Mouse (Mus musculus) brain, embryonic 14.5 days (tissue): ENCODE data around the gene Dyrk1a. TPM values are rescaled to one million over a fixed set of nuclear protein-coding genes. Genes with fewer than 3 reads are reported as not detected.

Experiments
- DNase-seq: peaks from one replicate; pipeline ENCODE4 v3.0.0-alpha.2; 2011; ENCODE audit warnings: low read depth
- CTCF ChIP-seq: fragments of 200-500 bp; IDR thresholded peaks from 2 replicates; pipeline ENCODE4 v1.5.1; 2012; ENCODE audit warnings: inconsistent platforms, mild to moderate bottlenecking, moderate library complexity, borderline replicate concordance; ENCODE audit not compliant: insufficient read depth, insufficient read length; ENCODE audit errors: extremely low read depth
- POLR2A ChIP-seq: fragments of 200-500 bp; IDR thresholded peaks from 2 replicates; pipeline ENCODE4 v1.6.1; 2012; ENCODE audit warnings: mild to moderate bottlenecking, inconsistent platforms, borderline replicate concordance; ENCODE audit not compliant: poor library complexity, insufficient read depth, insufficient read length, severe bottlenecking; ENCODE audit errors: extremely low read depth
- polyA plus RNA-seq: library from polyadenylated mRNA; depleted of rRNA; stranded (reverse); fragments of >200 nt; gene quantifications from 2 replicates; pipeline ENCODE4 v1.2.3, GENCODE M21; 2012; rRNA removed

Dyrk1a gene
- polyA plus RNA-seq, 1 experiment, result 57.3 TPM

- TF ChIP-seq POLR2A (no peak), CTCF (peak; percentile 65; the same call in 1 of the 2 replicates)
- DNase-seq, result peak; percentile 62
Measured at GRCm38 (mm10) chr16:94743853-94744501, 174.2 kb downstream of the Dyrk1a start.

GRCm38 (mm10) chr16:94745016-94745415 is 175.2 kb downstream of the Dyrk1a start:
- TF ChIP-seq CTCF, result no peak
- no peak for TF ChIP-seq POLR2A
- DNase-seq, result peak; percentile 48

Other genes starting within 250 kb of the Dyrk1a start
- gene Ripply3, start 241.6 kb upstream of the Dyrk1a start, polyA plus RNA-seq, result 1.1 and 1.4 TPM in 2 replicates
- 290 and 425 TPM in 2 replicates for gene Ttc3, start 199.4 kb upstream of the Dyrk1a start, polyA plus RNA-seq
- 76.8 and 101 TPM in 2 replicates for gene Pigp, start 198.2 kb upstream of the Dyrk1a start, polyA plus RNA-seq
- gene Vps26c, start 43.2 kb upstream of the Dyrk1a start, polyA plus RNA-seq, result 72.5 and 83.3 TPM in 2 replicates